1 mouse cellular context compared by ENCODE assay signal in the genomic region with DNA sequence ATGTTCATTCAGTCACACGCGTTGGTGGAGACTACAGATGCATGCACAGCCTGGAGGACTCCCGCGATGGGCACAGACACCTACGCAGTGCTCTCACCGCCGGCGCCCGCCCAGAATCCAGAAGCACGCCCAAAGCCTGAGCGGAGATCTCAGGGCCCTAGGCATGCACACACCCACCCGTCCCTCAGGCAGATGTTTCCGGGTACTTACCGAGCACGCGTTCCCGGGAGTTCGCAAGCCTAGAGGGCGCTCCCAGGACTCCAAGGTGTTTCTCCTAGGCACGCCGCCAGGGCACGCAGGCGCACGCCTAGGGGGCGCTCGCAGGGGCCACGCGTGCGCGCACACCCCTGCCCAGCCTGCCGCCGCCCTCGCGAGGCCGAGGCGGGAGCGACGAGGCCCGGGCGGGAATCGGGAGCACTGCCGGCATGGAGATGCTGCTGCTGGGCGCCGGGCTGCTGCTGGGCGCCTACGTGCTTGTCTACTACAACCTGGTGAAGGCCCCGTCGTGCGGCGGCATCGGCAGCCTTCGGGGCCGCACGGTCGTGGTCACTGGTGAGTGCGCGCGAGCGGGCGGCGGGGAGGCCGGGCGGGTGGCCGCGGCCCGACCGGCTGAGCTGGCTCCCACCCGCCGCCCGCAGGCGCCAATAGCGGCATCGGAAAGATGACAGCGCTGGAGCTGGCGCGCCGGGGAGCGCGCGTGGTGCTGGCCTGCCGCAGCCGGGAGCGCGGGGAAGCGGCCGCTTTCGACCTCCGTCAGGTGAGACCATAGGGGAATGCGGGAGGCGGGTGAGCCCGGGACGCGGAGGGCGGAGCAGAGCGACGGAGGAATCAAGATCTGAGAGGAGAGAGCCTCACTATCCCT.
A peak's percentile ranks its signal among the peaks of the same experiment; 100 is the strongest.
TF ChIP-seq lines count a peak whose summit lies in the region.

A gene (plus strand): TSS at position 334 of the 862 bp plus-strand sequence.

TF ChIP-seq in MEL, 35 proteins besides CTCF, POLR2A, EP300 and RAD21 (continued from another document):
- TF ChIP-seq MAFK (IDR thresholded peaks at IDR 0.05; ENCODE audit: borderline replicate concordance, low read depth, low read length) (no peak), MAX (IDR thresholded peaks at IDR 0.05; ENCODE audit: low read length) (peak; percentile 99), ZKSCAN1 (IDR thresholded peaks at IDR 0.05; ENCODE audit: low read depth, low read length) (no peak), USF1 (IDR thresholded peaks at IDR 0.05; ENCODE audit: low read depth, low read length) (no peak), NELFE (IDR thresholded peaks at IDR 0.05; ENCODE audit: low read depth, low read length) (peak; percentile 76), NRF1 (IDR thresholded peaks at IDR 0.05; ENCODE audit: insufficient read depth, low read depth, low read length, poor library complexity, severe bottlenecking) (peak; percentile 85), POLR2AphosphoS2 (IDR thresholded peaks at IDR 0.05; ENCODE audit: low read length) (no peak), CHD2 (IDR thresholded peaks at IDR 0.05; ENCODE audit: low read length) (peak; percentile 64), POLR2AphosphoS5 (IDR thresholded peaks at IDR 0.05; ENCODE audit: borderline replicate concordance, low read depth, low read length) (no peak), ETS1 (IDR thresholded peaks at IDR 0.05; ENCODE audit: low read depth, low read length) (peak; percentile 81), JUND (IDR thresholded peaks at IDR 0.05; ENCODE audit: low read depth, low read length) (no peak), GABPA (IDR thresholded peaks at IDR 0.05; ENCODE audit: low read depth, low read length) (no peak), KAT2A (conservative IDR thresholded peaks at IDR 0.05; ENCODE audit: low read depth, low read length) (no peak; the same call in 1 of the 2 replicates), ZNF384 (IDR thresholded peaks at IDR 0.05; ENCODE audit: low read depth, low read length) (no peak)
